Mouse (Mus musculus) right cerebral cortex, postnatal 10 days (tissue): ENCODE measurements at regions not wholly inside any gene's neighbourhood (a gene's known extent, or its start where the extent isn't known, plus 50 kb on each side); places are given as distances from the start of the nearest gene placed in this dataset.

Experiments
- DNase-seq, 2 experiments: peaks; one replicate each; pipeline ENCODE4 v3.0.0; 2021; ENCODE audit warnings: low spot score in 2 of 2

DNA sequence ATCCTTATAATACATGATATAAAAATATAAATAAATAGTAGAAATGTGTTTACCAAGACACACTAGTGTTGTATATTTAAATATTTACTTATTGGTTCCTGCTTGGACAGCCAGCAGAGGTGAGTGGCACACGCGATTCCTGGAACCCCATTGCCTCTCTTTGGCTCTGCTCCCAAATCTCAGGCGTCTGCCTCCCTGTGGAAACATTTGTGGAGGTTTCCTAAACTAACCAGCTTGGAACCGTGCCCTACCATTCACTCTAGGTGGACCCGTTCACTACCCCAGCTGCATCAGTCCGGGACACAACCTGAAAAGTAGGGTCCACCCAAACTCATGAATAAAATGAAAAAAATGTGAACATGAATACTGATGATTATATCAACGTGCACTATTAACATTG lies 404.0 kb upstream of the Defb41 start:
- DNase-seq, result no peak

DNA sequence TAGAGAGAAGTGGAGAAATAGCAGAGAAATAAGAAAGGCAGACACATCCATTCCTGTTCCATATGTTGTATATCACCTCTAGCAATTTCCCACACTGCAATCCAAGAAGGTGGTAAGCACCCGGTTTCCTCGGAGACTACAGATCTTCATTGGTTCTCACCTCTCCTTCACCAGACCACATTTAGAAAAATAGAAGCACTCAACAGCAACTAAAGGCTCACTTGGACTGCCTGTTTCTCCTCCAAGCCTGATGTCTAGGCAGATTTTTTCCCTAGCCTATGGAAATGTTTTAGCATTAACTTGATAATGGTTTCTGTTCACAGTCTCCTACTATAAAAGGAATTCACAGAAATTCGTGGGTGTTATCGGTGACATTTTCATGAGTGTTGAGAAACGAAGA lies 403.3 kb upstream of the Defb41 start:
- peak; percentile 19 to 39 for DNase-seq

DNA sequence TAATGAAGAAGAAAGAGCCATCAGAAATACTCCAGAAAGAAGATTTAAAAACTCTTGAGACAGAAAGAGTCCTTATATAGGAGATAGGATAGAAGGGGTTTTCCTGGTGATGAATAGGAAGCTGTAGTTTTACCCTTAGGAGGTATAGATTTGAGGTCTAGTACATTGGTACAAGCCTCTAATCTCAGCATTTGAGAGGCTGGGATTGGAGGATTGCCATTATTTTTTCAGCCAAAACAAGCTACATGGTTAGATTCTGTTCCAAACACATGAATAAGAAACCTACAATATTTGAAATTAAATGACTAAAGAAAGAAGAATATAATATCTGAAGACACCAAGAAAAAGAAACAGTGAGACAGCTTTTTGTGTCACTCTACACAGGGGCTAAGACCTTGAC lies 375.9 kb upstream of the Defb41 start:
- no peak for DNase-seq

DNA sequence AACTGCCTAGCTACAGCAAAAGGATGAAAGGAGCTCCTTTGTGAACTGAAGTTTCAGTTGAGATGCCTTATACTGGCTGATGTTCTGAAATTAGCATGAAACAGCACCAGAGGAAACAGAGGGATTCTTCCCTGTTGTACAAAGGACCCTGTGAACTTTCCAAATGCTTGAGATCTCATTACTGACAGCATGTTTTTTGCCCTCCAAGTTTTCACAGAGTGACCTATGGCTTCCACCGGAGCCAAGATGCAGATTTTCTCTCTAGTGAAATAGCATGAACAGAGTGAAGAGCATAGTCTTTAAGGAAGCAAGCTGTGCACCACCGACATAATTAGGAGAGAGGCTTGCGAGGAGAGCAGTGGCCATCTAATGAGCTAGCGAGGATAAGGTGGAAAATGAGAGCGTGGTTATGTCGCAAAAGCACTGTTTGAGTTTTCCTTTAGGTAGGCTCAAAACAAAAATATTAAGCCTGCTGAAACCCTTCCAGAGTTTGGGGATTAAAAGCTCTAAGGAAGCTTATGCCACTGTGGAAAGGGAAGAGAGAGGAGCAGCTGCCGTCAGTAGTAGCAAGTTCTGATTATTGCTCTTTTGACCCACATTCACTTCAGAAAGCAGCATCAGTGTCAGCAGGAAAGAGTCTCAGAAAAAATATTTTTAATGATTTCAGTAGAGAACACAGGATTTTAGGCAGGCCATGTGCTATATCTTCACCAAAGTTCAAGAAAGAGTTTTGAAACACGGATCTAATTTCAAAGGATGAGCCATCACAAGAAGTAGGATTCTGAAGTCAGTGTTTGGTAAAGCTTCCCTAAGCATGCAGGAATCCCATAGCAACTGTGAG lies 374.7 kb upstream of the Defb41 start:
- DNase-seq, result no peak

DNA sequence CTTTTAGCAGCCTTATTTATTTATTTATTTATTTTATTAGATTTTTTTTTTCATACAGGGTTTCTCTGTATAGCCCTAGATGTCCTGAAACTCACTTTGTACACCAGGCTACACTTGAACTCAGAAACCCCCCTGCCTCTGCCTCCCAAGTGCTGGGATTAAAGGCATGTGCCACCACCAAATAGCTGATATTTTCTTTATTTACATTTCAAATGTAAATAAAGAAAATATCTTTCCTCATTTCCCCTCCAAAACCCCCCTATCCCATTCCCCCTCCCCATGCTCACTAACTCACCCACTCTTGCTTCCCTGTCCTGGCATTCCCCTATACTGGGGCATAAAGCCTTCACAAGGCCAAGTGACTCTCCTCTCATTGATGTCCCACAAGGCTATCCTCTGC lies 372.4 kb upstream of the Defb41 start:
- no peak for DNase-seq

DNA sequence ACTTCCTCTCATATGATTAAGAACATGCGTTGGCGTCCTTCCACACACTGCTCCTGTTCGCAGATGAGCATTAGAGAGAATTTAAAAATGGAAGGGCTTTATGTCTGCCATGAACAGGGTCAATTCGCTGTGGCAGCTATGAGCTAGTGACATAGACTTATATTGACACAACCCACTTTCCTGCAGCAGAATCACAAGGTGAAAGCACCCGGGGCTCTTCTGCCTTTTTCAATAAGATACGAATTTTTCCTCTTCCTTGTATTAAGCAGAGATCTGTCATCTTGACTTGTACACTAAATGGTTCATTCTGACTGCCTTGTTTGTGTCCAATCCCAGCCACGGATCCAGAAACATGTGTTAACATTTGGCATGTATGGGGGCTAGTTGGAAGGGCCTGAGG lies 345.3 kb upstream of the Defb41 start:
- DNase-seq, result no peak

DNA sequence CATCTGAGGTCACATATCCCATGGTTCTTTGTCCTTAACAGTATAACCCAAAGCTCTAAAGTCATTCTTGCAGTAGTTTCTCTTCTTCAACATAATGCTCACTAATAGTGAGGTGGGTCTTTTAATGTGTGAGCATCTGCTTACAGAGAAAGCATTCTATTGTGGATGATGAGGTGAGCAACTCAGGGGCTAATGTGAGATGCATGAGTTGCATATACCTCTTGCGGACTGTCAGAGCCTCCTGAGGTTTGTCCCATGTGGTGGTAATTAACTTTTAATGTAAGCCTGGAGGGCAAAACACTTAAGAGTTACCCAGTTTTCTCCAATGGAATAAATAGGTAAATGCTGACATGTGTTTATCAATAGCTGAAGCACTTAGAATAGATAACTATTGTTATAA lies 334.9 kb upstream of the Defb41 start:
- DNase-seq, result no peak

DNA sequence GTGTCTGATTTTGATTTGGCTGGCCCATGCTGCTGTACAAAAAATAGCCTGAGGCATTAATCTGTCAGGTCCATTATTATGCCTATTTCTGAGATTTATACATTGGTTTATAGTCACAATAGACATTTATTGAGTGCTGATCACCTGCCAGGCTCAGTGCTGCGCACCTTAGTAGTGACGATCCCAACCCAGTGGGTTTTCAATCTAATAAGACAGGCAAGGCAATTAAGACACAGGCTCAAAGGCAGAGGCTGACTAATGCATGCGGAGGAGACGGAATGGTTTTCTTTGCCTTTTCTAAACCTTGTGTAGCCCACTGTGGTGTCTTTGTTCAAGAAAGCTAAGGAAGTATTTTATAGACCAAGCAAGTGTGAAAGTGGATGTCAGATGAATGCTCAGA lies 334.0 kb upstream of the Defb41 start:
- no peak for DNase-seq

DNA sequence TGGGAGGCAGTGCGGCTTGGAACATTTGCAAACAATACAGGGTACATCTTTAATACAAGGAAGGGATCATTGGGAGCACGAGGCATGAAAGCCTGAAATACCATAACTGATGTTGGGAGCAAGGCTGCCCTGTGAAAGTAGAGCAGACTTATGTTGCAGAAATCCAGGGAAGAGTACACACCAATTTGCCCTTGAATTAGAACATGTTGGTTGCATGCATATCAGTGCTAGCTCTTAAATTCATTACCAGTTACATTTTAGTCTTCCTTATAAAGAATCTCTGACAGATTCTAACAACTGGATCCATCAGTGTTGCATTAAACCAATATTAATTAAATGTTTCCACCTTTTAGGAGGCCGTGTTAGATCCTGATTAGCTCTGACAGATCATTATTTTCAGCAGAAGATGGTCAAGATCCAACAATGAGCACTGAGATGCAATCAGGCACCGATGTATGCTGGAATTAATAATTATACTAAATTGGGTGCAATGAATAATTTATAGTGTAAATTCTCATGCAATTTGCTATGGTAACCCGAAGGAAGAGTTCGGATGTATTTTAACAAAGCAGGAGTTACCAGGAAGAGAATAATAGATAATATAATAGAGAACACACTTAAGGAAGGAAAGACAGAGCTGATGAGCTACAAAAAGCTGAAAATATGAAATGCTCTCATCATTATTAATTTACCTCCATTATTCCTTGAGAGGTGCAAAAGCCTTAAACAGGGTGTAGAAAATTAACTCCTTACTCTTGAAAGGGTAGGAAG lies 318.6 kb upstream of the Defb41 start:
- no peak for DNase-seq

DNA sequence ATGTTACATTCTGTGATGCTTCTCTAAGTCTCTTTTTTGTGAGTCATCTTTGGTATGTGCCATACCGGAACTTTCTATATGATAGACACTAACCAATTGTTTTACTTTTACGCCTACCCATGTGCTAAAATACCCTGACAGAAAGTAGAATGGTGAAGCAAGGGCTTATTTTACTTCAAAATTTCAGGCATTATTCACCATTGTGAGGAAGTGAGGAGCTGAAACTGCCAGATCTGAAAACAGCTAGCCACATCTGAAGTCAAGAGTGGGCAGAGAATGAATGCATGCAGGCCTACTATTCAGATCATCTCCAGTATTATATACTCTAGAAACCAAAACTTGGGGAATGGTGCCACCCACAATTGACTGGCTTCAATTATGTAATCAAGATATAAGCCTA lies 313.7 kb upstream of the Defb41 start:
- no peak for DNase-seq

DNA sequence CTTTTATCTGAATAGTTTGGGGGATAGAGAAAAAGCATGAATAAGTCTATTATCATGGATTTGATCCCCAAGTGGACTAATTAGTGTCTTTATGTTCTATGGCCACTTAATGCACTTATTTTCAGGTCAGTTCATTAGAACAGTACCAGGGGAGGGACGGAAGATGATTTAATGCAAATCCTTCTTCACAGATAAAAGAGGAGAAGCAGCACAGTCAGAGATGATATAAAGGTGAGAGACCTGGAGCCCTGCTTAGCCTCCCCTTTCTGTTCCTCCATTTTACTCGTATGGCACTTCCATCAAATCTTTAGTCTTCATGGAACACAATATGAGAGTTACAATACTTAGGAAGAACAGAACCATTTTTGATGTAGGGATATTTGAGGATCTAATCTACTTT lies 302.1 kb upstream of the Defb41 start:
- no peak for DNase-seq

DNA sequence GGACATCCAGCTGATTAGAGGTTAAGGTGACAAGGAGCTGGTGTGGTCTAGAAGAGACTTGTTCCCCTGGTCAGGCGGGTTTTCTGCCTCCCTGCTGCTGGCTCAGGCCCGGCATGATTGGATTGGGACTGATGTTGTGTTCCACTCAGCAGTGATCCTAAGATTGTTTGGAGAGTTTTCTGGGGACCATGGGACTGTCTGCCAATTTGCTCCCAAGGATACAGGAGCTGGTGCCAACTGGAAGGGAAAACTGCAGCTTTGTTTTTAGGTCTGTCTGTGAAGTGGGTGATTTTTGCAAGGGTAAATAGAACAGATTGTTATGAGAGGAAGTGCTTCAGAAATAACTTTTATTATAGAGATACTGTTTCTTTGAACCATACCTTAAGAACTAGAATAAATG lies 286.3 kb upstream of the Defb41 start:
- peak; percentile 40 to 49 for DNase-seq

DNA sequence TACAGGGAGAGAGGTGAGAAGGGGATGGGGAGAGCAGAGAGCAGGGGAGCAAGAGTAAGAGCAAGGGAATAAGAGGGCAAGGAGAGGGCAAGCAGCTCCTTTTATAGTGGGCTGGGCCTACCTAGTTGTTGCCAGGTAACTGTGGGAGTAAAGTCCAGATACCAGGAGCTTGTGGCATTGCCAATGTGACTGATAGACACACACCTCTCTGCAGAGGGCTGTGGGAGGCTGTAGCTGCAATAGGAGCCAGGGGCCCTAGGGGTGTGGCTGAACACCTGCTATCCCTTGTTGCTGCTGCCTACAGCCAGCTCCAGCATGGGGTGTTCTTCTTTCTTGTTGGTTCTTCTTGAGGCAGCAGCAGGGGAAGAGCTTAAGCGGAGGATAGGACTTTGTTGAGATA lies 266.8 kb upstream of the Defb41 start:
- no peak for DNase-seq

DNA sequence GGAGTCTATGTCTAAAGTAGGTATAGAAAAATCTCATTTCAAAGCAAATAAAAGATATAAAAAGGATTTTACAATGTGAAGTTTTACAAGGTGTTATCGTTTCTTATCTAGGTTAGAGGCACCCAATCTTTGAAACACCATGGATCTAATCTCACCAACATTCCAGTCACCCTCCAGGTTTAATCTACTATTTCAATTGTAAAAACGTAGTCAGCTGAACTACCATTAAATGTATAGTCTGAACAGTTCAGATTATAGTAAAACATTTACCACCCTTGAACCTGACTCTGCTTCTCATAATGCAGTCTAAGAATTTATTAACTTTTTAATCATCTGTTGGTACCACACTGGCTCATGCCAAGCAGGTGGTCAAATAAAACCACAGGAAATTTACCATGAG lies 259.5 kb upstream of the Defb41 start:
- DNase-seq, result no peak

DNA sequence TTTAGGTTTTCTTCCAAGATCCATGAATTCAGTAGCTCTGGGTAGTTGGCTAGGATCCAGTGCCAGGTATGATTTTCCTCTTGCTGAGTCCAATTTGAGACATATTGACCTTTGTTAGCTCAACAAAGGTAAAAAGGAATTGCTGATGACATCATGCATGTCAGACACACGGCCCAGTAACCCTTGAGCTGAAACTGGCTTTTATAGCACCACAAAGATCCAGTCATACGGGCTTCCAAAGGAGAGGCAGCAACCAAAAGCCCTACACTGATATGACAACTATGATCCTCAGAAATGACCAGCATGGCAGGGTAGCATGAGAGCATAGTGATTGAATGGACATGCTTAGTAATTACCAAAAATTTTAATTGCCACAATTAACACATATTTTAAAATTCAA lies 258.0 kb upstream of the Defb41 start:
- no peak for DNase-seq

DNA sequence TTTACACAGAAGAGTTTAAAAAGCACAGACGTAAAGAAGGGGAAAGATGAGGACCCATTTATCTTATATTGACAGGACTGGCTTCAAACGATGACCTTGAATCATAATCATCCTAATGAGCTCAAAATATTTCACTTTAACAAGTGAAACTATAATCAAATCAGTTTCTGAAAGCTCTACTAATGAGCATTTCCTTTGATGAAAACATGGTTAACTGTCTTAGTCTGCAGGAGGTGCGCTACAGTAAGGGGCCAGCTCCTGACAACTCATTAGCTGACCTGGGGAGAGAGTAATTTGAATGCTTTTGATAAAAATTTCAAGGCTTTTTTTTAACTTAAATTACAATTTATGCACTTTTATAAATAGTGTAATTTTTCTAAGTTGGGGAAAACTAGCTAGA lies 247.8 kb upstream of the Defb41 start:
- DNase-seq, result no peak

DNA sequence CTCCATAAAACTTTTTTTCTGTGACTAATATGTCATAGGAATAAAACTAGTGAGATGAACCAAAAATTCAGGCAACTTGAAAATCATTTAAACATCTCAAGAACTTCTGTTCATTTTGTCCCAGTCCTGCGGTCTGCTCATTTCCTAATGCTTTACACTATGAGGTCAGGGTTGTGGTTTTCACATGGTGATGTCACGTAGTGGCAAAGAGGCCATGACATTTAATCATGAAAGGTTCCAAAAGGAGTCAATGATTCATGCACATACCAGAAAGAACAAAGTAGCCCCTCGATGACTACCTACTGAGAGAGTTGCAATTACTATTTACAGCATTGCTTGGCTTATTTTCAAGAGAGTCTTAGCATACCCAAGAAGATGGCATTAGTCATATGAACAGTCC lies 233.6 kb upstream of the Defb41 start:
- no peak for DNase-seq

DNA sequence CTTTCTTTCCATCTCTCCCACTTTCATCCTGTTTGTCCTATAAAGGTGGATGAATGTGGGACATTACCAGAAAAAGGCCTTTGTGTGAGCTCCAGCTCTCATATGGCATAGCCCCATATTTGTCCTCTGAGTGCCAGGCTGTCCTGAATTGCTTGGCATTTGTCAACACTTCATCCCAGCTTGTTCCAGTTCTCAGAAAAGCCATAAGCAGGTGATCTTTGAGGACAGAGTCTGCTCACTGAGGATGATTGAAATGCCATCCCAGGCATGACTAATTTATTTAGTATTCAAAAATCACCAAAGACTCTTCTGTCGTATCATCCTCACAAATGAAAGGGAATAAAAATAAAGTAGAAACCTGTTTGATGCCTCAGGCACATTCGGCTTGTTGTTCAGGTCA lies 203.6 kb upstream of the Defb41 start:
- DNase-seq, result no peak

DNA sequence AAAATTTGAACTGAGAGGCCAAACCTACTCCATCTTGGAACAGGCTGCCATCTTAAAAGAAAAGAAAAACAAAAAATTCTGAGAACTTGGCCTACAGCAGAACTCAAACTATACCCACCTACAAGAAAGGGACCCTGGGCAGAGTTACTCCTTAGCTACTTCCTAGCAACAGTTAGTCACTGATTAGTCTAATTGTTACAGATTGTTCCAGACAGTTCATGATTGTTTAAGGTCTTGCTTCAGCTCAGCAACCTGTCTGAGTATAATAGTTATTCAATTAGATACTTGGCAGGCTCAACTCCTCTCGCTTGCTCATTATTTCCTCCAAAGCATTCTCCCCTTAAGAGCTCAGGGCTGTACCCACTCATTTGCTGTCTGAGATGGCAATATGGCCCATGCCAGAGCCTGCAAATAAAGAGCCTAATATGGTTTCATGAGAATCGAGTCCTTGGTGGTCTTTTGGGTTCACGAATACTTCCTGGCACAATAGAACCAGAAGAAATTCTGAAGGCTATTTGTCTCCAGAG lies 200.4 kb upstream of the Defb41 start:
- DNase-seq, result no peak

DNA sequence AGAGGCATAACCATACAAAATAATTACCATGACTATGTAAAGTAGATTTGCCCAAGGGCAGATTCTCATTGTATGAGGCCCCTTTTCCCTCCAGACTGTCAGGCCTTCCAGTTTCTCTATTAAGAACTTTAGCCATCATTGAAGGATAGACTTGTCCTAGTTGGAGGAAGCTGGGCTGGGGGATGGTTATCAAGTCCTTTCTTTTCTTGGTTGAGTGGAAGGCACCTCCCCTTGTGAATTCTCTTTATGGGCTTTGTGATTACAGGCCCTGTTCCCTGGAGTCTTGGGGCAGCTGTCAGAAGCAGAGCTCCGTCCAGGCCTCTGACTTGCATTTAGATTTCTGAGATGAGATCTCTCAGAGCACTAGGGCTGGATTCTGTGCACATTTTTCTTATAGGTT lies 198.3 kb upstream of the Defb41 start:
- no peak for DNase-seq

DNA sequence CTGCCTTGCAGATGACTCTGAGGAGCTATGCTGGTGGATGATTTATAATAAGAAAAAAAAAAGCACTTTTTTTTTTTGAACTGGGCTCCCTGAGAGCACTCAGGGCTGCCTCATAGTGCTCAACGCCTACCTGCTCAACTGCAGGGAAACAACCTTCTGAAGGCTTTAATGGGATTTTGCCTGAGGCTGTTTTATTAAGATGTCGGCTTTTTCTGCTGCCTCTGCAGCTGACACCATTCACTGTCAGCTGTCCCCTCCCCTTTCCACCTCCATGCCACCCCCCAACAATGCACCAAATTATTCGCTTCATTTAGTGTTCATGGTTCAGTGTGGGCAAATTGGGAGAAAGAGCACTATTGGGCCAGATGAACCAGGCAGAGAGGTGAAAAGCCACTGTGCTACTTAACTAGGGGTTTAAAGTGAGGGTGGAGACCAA lies 151.4 kb upstream of the Defb41 start:
- no peak for DNase-seq

DNA sequence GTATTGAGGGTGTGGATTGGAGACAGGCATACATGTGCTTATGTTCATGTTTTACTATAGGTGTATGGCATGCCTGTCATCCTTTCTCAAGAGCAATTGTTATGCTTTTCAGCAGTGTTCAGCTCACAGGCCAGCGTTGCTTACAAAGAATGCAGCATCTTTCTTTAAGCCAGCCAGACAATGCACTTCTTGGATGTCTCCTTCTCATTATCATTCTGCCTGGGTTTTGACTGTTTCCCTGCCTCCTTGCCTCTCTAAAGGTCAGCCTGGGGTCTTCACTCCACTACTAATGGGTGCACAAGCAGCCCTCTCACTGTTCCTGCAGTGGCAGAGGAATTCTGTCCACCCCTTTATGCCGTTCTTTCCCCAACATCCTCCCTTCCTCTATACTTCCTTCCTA lies 150.9 kb upstream of the Defb41 start:
- DNase-seq, result no peak

DNA sequence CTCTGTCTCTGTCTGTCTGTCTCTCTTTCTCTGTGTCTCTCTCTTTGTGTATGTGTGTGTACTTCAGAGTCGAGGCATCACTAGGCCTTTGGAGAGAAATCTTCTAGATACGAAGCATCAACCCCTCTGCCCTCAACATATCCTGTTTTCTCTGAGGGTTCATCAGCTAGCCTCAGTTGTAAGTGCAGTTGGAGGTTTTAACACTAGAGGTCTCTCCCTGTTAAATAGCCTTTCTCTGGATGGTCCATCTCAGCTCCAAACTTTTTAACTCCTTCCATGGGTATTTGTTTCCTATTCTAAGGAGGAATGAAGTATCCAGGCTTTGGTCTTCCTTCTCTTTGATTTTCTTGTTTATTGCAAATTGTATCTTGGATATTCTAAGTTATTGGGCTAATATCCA lies 147.8 kb upstream of the Defb41 start:
- DNase-seq, result no peak
